Mouse (Mus musculus) right cerebral cortex, postnatal 36 days (tissue): ENCODE results near the gene Ubald1.

Experiments
- DNase-seq, 2 experiments: peaks; one replicate each; pipeline ENCODE4 v3.0.0; 2022; ENCODE audit warnings: low spot score in 2 of 2, mixed read lengths in 1 of 2

Gene Ubald1

GRCm38 (mm10) chr16:4871926-4872325 lies 8.2 kb downstream of the Ubald1 start:
- no peak for DNase-seq

GRCm38 (mm10) chr16:4870490-4870889 lies 9.6 kb downstream of the Ubald1 start:
- no peak for DNase-seq

- no peak for DNase-seq
These were observed 13.9 kb downstream of the Ubald1 start for GRCm38 (mm10) chr16:4866101-4866695.

GRCm38 (mm10) chr16:4863742-4864141 lies 16.4 kb downstream of the Ubald1 start:
- DNase-seq = no peak

GRCm38 (mm10) chr16:4862863-4863483 lies 17.1 kb downstream of the Ubald1 start:
- peak in 1 of 2 experiments; percentile 55 for DNase-seq

- DNase-seq = no peak
These were observed 18.7 kb downstream of the Ubald1 start for GRCm38 (mm10) chr16:4861392-4861791.

GRCm38 (mm10) chr16:4855046-4855650 lies 25.0 kb downstream of the Ubald1 start:
- no peak for DNase-seq

GRCm38 (mm10) chr16:4850938-4851628 lies 29.0 kb downstream of the Ubald1 start:
- DNase-seq = no peak

GRCm38 (mm10) chr16:4850361-4850760 lies 29.8 kb downstream of the Ubald1 start:
- no peak for DNase-seq

GRCm38 (mm10) chr16:4848090-4848489 lies 32.0 kb downstream of the Ubald1 start:
- DNase-seq = no peak

- no peak for DNase-seq
These were observed 33.1 kb downstream of the Ubald1 start for GRCm38 (mm10) chr16:4847041-4847440.

- no peak for DNase-seq
These were observed 39.9 kb downstream of the Ubald1 start for GRCm38 (mm10) chr16:4840231-4840630.

GRCm38 (mm10) chr16:4839552-4839951 lies 40.6 kb downstream of the Ubald1 start:
- no peak for DNase-seq

GRCm38 (mm10) chr16:4837631-4838030 lies 42.5 kb downstream of the Ubald1 start:
- no peak for DNase-seq

GRCm38 (mm10) chr16:4835191-4835590 lies 44.9 kb downstream of the Ubald1 start, which contains the start of gene 4930562C15Rik:
Gene 4930562C15Rik (plus strand): TSS chr16:4835416.
- DNase-seq = no peak

GRCm38 (mm10) chr16:4833858-4834257 lies 46.3 kb downstream of the Ubald1 start:
- DNase-seq = peak in 1 of 2 experiments; percentile 32

- DNase-seq = peak; percentile 54
These were observed 48.3 kb downstream of the Ubald1 start for GRCm38 (mm10) chr16:4831650-4832419.

GRCm38 (mm10) chr16:4829271-4829900 lies 50.7 kb downstream of the Ubald1 start:
- no peak for DNase-seq

- no peak for DNase-seq
These were observed 52.5 kb downstream of the Ubald1 start for GRCm38 (mm10) chr16:4827639-4828038.
